Mouse (Mus musculus) cerebellum, adult 18-20 months (tissue): ENCODE data around the gene Yod1.
A peak's percentile ranks its signal among the peaks of the same experiment; 100 is the strongest.

Experiments
- DNase-seq, 2 experiments: peaks; one replicate each; pipeline ENCODE4 v3.0.0; 2021

The Yod1 gene

DNA sequence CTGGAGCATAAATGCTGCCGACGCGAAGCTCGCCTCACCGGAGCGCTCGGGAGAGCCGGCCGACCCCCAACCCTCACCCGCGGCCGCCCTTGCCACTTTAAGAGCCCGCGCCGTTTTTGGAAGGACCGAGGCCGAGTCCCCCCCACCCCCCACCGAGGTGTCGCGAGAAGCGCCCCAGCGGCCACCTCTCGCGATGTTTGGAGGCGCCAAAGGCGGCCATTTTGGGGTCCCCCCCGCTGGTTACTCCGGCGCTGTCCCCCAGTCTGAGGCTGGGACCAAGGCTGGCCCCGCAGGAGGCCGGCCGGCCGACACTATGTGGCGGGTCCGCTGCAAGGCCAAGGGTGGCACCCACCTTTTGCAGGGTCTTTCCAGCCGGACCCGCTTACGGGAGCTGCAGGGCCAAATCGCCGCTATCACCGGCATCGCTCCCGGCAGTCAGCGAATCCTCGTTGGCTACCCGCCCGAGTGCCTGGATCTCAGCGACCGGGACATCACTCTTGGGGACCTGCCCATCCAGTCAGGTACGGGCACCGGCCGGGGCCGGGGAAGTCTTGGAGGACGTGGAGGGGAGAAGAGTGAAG is at the start of gene Yod1:
Gene Yod1 (plus strand): TSS at position 37 of the 581 bp plus-strand sequence.
- DNase-seq: peak; percentile 87 to 93

DNA sequence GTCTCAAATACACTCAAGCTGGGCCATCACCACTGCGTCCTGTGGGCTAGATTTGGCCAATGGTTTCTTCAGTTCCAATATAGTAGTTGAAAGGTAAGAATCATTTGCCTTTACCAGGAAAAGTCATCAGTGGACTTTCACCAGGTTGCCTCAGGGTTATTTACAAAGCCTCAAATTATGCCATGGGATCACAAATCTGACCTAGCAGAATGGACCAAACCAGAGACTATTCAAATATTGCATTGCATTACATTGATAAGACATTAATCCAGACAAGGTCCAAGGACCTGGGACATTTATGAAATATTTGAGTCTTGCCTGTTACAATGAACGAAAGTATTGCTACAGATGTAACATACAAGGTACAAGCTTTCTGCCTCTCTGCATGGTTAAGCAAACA is 38.6 kb upstream of the Yod1 start:
- DNase-seq: no peak

DNA sequence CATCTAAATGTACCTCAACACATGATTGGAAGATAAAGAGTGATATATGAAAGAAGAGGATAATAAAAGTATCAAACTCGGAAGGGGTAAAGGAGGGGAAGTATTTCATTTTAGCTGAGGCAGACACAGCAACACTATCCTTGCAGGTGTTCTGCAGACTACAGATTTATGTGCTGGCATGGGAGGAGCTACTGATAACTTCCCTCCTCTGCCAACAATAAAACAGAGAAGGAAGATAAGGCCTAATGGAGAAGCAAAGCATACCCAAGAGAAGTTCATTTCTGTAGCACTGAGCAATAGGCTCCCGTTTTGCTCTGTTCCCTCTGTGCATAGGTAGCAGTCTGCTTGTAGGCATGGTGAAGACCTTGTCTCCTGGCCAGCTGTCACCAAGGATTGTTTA is 36.1 kb upstream of the Yod1 start:
- no peak for DNase-seq

DNA sequence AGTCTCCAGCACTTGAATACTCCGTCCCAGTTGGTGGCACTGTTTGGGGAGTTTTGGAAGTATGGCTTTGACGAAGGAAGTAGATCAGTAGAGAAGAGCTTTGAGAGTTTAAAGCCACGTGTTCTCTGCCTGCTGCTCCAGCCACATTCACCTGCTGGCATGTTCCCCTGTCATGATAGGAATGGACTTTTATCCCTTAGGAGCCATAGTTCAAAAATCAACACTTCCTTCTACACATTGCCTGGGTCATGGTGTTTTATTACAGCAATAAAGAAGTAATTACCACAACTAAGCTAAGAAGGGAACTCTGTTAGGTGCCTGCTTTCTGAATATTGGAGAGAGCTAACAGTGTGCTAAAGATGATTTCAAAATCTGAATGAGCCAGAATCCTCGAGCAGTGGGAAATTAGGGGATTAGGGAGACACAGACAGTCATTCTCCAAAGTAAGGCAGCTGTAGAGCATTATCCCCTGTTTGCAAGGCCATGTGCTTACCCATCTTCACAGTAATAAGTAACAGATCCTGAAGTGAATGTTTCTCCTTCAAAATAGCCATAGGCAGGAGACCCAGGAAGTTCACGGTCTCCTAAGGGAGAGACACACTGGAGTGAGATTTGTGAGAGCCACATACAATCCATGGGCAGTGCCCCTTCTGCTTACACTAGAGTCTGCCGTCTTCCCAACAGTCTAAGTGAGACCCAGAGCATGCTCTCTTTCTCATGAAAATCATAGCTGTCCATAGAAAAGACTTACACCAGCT is 35.3 kb upstream of the Yod1 start:
- no peak for DNase-seq

DNA sequence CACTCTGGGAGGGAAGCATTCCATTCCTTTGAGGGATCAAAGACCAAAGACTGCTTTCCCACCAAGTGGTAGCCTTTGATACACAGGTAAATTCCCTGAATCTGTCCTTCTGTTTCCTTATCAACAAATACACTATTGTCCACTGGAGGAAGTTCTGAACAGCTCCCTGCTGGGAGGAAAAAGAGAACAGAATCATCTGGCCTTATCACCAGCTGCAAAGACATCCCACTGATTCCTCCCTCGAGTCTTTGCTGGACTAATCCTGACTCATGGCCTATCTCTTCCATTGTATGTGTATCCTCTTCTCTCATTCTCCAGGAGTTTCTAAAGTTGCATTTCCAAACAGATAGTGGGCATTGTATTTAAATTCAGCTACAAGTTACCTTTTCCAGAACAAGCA is 33.2 kb upstream of the Yod1 start:
- no peak for DNase-seq

DNA sequence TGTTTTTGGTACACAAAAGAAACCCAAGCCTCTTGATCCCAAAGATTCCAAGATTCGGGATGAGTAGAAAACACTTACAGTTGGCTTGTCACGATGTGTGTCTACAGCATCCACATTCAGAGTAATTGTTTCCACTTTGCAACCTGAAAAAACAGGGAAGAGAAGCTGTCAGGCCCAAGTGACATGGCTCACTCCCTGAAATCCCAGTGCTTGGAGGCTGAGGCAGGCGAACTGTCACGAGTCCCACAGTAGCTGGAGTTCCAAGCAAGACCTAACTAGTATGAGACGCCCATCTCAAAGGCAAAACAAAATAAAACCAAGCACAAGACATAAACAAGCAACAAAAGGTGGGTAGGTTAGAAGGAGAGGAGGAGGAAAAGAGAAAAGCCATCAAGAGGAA is 18.5 kb upstream of the Yod1 start:
- DNase-seq: no peak

DNA sequence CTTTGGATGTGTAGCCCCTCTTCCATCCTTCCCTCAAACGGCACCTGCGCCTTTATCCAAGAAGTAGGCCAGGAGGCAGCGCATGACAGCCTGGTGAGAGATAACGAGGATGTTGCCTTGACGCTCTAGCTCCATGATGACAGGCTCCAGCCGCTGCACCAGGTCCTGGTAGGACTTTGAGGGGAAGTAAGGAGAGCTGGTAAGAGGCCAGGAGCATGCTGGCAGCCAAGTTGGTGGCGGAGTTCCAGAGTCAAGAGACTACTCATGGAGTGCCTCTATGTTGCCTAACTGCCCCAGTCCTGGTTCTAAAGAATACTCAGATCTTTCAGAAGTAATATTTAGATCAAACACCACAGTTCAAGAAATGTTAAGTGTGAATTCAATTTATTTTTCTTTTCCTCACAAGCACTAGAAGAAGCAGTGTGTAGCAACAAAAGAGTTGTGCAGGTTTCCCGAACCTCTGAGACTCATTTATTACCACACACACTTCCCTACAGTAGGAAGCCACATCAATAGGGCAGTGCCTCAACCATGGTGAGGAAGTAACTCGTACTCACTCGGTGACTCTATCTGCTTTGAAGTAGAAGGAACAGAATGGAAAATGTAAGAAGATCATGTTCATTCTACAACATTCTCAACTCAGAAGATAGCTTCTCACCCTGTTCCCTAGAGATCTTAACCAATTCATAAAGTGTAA is 17.0 kb upstream of the Yod1 start:
- peak; percentile 57 to 62 for DNase-seq

DNA sequence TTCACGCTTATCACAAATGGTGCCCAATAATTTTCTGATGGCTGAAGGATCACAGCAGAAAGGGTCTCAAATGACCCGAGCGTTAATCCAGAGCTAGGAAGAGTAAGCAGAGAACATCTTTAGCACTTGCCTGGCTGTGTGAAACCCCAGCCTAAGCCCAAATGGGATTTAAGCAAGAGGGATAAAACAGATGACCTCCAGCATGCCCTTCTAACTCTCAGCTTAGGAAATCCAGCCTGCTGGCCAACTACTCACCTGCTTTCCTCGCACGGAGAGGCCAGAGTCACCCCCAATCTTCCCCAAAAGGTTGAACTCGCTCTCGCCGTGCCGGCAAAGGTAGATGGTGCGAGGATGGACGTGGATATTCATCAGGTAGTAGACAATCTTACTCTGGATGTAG is 15.2 kb upstream of the Yod1 start:
- DNase-seq: no peak

DNA sequence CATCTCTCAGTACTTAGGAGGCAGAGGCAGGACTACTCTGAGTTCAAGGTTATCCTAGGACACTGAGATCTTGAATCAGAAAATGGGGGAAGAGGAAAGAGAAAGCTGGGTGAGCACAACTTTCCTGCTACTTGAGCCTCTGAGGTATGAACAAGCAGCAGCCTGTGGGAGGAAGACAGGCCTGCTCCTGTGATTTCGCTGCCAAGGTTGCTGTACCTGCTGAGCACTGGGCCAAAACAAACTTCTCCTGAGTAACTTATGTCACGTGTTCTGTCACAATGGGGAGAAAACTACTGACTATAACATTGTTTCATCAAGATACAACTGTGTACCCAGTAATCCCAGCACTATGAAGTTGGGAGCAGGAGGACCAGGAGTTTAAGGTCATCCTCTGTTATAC is 13.5 kb upstream of the Yod1 start:
- no peak for DNase-seq

DNA sequence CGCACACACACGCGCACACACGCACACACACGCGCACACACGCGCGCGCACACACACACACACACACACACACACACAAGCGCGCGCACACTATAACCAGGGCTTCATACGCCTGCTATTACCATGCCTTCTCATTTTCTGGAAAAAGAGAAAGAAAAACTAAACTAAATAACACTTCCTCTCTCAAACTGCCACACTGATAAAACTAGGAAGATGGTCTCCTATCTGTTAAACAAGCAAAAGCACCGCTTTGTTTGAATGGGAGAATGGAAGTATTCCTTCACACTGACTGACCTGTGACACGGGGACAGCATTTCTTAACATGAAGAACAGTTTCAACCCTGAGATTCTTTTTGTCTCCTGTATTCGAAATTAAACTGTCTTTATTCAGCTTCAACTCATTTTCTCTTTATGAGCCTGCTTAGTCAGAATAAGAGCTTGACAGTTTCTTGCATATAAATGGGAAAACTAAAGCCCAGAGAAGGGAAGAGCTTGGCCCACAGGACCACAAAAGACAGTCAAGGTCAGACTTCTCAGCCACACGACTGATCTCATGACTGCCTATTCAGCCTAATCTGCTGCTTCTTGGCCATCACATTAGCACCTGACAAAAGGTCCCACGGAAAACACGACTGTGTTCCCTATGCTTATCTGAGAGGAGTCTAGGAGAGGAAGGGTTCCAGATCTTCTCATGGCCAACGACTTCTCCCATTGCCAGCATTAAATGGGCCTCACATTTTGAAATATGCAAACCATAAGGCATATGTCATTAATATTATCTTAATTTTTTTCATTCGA is 6.6 kb upstream of the Yod1 start:
- no peak for DNase-seq

DNA sequence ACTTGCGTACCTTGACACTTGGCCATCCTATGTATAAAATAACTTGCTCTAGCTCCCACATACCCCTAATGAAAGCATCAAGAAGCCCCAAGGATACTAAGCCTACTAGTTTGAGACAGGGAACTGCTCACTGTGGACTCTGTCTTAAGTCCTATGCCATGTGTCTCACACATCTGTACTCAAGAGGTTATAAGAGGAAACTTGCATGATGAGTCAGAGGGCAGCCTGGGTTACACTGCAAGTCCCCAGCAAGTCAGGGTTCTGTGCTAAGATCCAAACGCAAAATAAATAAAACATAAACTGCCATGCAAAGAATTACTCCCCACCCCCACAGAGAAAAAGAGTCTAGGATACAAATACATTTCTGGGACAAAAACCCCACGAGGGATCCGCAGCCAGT is 3.1 kb upstream of the Yod1 start:
- DNase-seq: no peak

DNA sequence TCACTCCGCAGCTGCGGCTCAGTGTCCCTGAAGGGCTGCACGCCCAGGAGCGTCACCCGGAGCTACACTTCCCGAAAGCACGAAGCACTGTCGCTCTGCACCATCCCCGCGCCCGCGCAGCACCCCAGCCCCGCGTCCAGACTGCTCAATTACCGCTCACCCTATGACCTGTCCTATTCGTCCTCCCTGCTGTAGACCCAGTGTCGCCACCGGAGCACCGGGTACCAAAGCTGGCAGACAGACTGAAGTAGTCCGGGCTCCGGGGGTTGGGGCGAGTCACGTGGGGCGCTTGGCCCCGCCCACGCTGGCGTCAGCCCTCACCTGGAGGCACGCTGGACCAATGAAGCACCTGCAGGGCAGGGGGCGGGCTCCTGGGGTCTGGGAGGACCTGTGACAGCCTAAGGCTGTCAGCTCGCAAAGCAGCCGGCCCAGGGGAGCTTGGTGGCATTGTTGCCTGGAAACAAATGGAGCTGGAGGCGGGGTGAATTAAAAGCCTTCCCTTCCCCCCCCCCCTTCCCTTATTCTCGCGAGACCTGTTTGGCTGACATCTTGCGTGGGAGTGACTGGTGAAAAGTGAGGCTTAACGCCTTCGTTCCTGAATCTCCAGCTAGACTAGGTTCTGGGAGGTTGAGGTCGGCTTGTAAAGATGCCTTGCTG is 1.4 kb upstream of the Yod1 start, which contains the start of gene Gm29427:
Gene Gm29427 (minus strand): TSS at position 239 of the 657 bp plus-strand sequence.
- DNase-seq: peak; percentile 98 to 99

DNA sequence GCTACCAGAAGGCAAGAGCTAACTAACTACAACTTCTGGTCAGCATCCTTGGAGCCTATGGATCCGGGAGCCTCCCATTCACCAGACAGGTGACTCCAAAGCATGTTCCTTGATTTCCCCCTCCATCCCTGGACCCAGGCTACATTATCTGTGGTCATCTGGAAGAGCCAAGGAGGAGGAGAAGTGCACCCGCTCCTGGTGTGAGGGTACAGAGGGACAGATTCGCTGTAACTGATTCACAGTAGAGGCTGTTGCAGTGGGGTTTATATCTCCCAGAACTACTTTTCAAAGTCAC is 962 bp upstream of the Yod1 start:
- no peak for DNase-seq

DNA sequence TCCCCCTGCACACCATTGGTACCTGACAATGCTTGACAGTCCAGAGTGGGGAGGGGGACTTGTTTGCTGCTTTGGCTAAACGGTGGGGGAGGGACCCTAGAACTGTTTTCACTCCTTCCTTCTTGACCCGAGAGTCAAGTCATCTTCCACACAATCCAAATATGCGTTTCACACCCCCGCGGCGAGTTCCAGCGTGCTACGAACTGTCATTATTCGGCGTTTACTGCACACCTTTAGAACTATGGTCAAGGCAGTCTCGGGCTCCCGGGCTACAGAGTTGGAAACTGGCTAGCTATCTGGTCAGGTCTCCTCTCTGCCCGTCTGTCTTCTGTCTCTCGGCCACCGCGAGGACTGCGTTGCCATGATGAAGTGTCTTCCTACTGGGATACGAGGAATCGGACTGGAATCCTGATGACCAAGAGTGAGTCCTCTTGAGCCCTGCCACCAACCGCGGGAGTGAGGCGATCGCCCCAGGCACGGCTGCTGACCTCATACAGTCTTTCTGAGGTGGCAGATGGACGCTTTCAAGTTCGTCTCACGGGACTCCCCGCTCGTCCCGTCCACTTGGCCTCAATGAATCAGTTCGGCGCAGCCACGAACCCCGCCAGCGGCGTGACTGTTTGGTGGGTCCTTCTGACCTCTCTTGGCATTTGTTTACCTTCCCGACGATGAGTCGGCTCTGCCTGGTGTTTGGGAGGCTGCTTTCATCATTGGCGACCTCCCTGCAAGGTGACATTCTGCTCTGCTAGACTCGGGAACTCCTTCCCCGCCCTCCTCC is 425 bp upstream of the Yod1 start:
- peak; percentile 63 to 74 for DNase-seq

DNA sequence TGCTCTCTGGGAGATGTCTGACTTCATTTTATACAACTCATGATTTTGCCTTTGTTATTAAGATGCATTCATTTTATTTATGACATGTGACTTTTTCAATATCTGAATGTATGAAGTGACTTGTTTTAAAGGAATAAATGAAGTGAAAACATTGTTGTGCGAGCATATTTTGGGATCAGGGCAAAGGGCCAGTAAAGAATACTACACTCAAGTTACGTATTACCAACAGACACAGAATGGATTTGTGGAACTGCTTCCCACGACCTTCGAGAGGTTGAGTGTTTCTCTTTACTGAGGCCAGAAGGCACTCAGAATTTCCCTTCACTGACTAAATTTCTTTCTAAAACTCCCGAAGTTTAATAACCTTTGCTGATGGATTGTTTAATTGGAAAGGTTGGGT is 7.1 kb downstream of the Yod1 start:
- DNase-seq: no peak

DNA sequence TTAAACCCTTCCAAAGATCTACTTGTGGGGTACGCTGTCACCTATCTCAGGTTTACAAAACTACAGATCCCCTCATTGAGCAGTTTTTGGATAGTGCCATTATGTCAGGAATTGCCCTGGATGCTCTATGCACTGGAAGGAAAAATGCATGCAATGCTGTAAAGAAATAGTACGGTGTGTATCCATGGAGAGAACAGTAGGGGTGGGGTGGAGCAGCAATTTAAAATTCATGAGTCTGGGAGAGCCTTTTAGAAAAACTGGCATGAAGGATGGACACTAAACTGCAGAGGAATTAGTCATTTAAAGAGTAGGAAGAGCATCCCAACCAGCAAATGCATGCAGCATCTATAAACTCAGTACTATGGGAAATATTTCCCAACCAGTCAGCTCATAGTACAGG is 9.3 kb downstream of the Yod1 start:
- no peak for DNase-seq

DNA sequence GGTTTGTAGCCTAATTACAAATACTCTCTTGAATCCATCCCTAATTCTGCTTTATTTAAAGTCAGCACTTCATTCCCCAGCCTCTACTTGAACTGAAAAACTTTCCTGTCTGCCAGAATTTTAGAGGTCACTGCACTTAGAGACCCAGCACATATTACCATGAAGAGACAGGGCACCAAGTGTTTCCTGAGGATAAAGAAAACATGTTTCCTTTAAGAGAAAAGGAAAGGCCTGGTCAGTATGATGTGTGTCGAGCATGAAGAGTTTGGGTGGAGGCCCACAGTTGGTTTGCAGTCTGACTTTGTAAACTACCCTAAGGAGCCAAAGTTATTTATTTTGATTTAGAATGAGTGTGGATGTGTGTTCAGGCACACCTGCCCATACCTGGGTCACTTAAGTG is 10.9 kb downstream of the Yod1 start:
- no peak for DNase-seq

DNA sequence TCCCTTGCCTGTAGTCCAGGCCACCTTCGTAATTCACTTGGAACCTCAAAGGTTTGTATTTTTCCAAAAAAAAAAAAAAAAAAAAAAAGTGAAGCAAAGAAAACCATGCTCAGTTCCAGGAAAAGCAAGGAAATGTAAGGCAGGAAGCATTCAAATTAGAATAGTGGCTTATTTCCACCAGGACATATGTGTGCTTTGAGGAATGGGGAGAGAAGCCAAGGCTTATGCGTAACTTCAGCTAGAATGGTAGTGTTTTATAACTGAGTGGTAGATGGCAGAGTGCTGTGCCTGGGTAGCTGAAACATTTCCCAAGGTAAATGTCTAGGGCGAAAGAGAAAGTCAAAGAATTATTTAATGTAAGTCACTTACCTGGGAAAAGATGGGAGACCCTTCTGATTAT is 11.6 kb downstream of the Yod1 start:
- no peak for DNase-seq

DNA sequence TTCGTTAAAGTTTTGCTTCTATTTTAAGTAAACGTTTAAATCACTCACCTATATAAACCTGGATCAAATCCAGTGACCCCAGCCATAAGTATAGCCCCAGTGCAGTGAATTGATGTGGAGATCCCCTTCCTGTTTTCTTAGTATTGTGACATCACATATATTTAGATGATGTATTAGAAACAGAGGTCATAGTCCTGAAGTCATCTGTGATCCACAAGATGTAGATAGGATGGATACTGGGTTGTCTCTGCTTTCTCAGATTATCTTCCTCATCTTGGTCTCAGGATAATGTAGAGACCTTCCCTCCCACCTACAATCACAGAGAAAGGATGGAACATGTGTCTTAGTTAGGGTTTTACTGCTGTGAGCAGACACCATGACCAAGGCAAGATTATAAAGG is 12.0 kb downstream of the Yod1 start, which contains the start of gene Pfkfb2:
Gene Pfkfb2 (minus strand): TSS at position 101 of the 400 bp plus-strand sequence.
- DNase-seq: no peak

DNA sequence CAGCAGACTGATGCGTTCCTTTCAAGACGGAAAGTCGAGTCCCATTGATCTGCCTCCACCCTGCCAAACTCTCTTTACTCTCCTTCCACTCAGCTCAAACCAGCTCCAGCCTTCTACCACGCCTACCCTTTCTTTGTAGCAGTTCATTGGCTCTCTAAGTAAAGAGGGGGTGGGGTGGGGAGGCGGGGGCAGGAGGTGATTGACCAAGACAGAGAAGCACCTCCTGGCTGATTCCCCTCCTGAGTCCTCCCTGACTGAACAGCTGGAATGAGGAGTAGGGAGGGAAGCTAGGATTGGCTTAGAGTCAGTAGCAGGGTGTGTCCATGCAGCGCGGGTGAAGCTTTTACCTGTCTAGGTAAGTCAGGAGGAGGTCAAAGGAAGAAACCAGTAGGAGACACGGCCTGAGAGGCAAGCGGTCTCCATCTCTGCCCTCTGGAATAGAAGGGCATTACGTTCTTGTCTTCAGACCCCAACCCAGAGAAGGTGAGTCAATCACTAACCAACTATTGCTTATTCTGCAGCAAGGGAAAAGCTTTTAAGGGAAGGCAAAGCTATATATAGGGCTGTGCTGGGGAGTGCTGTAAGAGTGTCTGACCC is 14.7 kb downstream of the Yod1 start, which contains the start of gene AA986860:
Gene AA986860 (plus strand): TSS at position 236 of the 597 bp plus-strand sequence.
- no peak for DNase-seq
